Mouse (Mus musculus) brown adipose tissue, adult 24 weeks (tissue): ENCODE data around the gene Gm3002. TPM values are rescaled to one million over a fixed set of nuclear protein-coding genes. Genes with fewer than 3 reads are reported as not detected.
"Not testable (repeated sequence)": the region's sequence is repeated elsewhere in the genome, so short reads cannot be mapped to it uniquely, and the experiment has no call there.

ENCODE experiments used
- H3K27ac ChIP-seq: fragments of 200-500 bp; replicated peaks from 2 replicates; pipeline ENCODE4 v1.5.1; 2012; ENCODE audit warnings: low read depth, mild to moderate bottlenecking, low read length
- H3K4me1 ChIP-seq: fragments of 200-500 bp; 2 replicates; pipeline ENCODE4 v1.6.1; 2012; ENCODE audit warnings: low read length, mixed read lengths; ENCODE audit not compliant: control insufficient read depth, insufficient read depth, insufficient read length
- H3K4me3 ChIP-seq: fragments of 200-500 bp; 2 replicates; pipeline ENCODE4 v1.5.1; 2012; ENCODE audit warnings: low read depth, mild to moderate bottlenecking, low read length, moderate library complexity; ENCODE audit not compliant: insufficient read depth
- polyA plus RNA-seq: library from polyadenylated mRNA; stranded (reverse); fragments of >200 nt; gene quantifications from 2 replicates; pipeline ENCODE4 v1.2.4, GENCODE M21; 2012; ENCODE audit not compliant: missing spikeins, insufficient read depth, insufficient read length

The Gm3002 gene
- not detected in 2 replicates for polyA plus RNA-seq

- not testable (repeated sequence) for H3K27ac ChIP-seq, H3K4me1 ChIP-seq, H3K4me3 ChIP-seq
These were observed at the start of gene Gm3002 for GRCm38 (mm10) chr14:3809774-3810173. Gm3002 (plus strand) TSS chr14:3810074.

- H3K4me3 ChIP-seq, H3K27ac ChIP-seq, H3K4me1 ChIP-seq: not testable (repeated sequence)
These were observed 36.1 kb downstream of the Gm3002 start, which contains the start of gene Gm3033 for GRCm38 (mm10) chr14:3845945-3846344. Gm3033 (plus strand) TSS chr14:3846245.

GRCm38 (mm10) chr14:3883872-3884271, 74.0 kb downstream of the Gm3002 start, which contains the start of gene Gm2916:
Gm2916 (plus strand) TSS chr14:3884172.
- H3K27ac ChIP-seq, H3K4me3 ChIP-seq, H3K4me1 ChIP-seq: not testable (repeated sequence)

- H3K4me3 ChIP-seq, H3K4me1 ChIP-seq, H3K27ac ChIP-seq: not testable (repeated sequence)
These were observed 121.6 kb downstream of the Gm3002 start, which contains the start of gene Gm3029 for GRCm38 (mm10) chr14:3931456-3931855. Gm3029 (plus strand) TSS chr14:3931756.

GRCm38 (mm10) chr14:3963247-3963646, 153.4 kb downstream of the Gm3002 start, which contains the start of gene Gm3095:
Gm3095 (plus strand) TSS chr14:3963547.
- not testable (repeated sequence) for H3K27ac ChIP-seq, H3K4me1 ChIP-seq, H3K4me3 ChIP-seq

- not testable (repeated sequence) for H3K4me3 ChIP-seq, H3K27ac ChIP-seq, H3K4me1 ChIP-seq
These were observed 188.2 kb downstream of the Gm3002 start, which contains the start of gene Gm3099 for GRCm38 (mm10) chr14:3998094-3998493. Gm3099 (plus strand) TSS chr14:3998394.

Other genes starting within 250 kb of the Gm3002 start
- gene Gm3012, start 175.6 kb upstream of the Gm3002 start, polyA plus RNA-seq, result not detected in 2 replicates
- gene Gm3020, start 158.0 kb upstream of the Gm3002 start, polyA plus RNA-seq, result not detected in 2 replicates
- gene Gm3043, start 121.3 kb upstream of the Gm3002 start, polyA plus RNA-seq, result not detected in 2 replicates
- not detected in 2 replicates for gene Gm3033, start 36.2 kb downstream of the Gm3002 start, polyA plus RNA-seq
- not detected in 2 replicates for gene Gm2916, start 74.1 kb downstream of the Gm3002 start, polyA plus RNA-seq
- not detected in 2 replicates for gene Gm3029, start 121.7 kb downstream of the Gm3002 start, polyA plus RNA-seq
- not detected in 2 replicates for gene Gm3095, start 153.5 kb downstream of the Gm3002 start, polyA plus RNA-seq
- not detected in 2 replicates for gene Gm3099, start 188.3 kb downstream of the Gm3002 start, polyA plus RNA-seq
- gene Gm5796, start 213.9 kb downstream of the Gm3002 start, polyA plus RNA-seq, result not detected in 2 replicates